Mouse (Mus musculus) embryonic fibroblast, embryonic 13.5 days (primary cell): ENCODE data around the gene Pde4d.

Experiments used
- CTCF ChIP-seq: IDR thresholded peaks from 2 replicates; pipeline ENCODE4 v1.5.1; 2011; ENCODE audit warnings: mild to moderate bottlenecking, control low read depth, low read length, moderate library complexity, borderline replicate concordance; ENCODE audit not compliant: insufficient read depth
- POLR2A ChIP-seq: IDR thresholded peaks from 2 replicates; pipeline ENCODE4 v1.6.1; 2011; ENCODE audit warnings: low read depth, mild to moderate bottlenecking, control low read depth, low read length, moderate library complexity

- TF ChIP-seq POLR2A (no peak), CTCF (no peak)
Measured at GRCm38 (mm10) chr13:109615213-109615784, 1165.6 kb downstream of the Pde4d start.
